Mouse (Mus musculus): ENCODE data around the gene Slc6a15.

DNA sequence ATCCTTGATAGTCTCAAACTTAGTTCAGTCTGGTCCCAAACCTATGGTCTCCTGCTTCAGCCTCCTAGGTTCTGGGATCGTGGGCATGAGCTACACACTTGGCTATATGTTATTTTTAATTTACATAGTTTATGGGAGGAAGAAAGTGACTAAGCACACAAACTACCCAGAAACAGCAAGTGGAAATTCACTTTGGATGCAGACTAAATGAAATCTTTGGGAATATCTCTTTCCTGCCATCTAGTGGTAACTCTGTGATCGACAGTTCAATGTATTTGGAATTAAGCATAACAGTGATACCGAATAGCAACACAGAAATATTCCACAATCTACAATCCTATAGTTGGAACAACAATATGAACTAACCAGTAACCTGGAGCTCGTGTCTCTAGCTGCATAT is 34.6 kb downstream of the Slc6a15 start:
- TF ChIP-seq CTCF (IDR thresholded peaks at IDR 0.05; ENCODE audit: low read depth, low read length) (no peak), TAL1 (conservative IDR thresholded peaks at IDR 0.05; ENCODE audit: low read depth, low read length) (no peak), POLR2AphosphoS5 (IDR thresholded peaks at IDR 0.05; ENCODE audit: insufficient replicate concordance, low read depth, low read length) (no peak), GATA1 (IDR thresholded peaks at IDR 0.05; ENCODE audit: borderline replicate concordance, low read length) (no peak)
